Mouse (Mus musculus) lung, postnatal 4 days (tissue): ENCODE data around the gene H3f3b.
"Not testable (repeated sequence)": the region's sequence is repeated elsewhere in the genome, so short reads cannot be mapped to it uniquely, and the experiment has no call there.

Experiments
- DNase-seq, 2 experiments: peaks; one replicate each; pipeline ENCODE4 v3.0.0; 2021

The H3f3b gene

GRCm38 (mm10) chr11:116043286-116043685 lies 15.5 kb upstream of the H3f3b start:
- DNase-seq: no peak

DNA sequence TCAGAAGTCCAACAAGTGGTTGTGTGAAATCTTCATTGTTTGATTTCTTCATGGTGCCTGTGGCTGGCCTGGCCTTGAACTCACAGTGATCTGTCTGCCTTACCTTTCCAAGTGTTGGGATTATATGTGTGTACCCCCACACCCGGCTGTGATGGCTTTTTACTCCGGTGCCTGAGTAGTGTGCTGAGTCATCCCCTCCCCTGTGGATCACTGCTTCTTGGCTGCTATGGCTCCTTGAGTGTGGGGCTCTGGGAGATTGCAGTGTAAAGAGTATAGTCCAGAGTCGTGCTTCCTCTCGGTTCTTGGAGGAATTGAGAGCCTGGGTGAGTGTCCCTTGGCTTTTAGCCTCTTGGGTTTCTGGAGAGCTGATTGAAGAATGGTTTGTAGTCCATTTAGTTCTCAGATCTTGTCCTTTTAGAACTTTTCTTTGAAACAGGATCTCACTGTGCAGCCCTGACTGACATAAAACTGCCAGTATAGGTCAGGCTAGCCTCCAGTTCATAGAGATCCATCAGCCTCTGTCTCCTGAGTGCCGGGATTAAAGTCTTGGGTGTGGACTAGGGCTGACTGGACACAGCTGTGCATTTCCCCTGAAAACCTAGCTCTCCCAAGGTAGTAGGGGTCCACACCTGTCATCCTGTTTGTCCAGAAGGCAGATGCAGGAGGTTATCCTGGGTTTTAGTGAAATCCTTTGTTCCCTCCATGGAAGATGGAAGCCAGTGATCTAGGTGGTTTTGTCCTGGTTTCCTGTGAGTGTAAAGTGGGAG lies 14.8 kb upstream of the H3f3b start:
- DNase-seq: no peak

DNA sequence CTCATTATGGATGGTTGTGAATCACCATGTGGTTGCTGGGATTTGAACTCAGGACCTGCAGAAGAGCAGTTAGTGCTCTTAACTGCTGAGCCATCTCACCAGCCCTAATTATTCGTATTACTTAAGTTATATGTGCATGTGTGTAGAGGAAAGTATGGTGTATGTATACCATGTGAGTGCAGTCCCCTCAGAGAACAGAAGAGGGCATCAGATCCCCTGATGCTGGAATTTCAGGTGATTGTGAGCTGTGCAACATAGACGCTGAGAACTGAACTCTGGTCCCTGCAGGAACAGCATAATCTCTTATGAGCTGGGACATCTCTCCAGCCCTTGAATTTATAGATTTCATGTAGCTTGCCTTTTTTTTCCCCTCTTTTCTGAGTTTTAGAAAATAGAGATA lies 14.1 kb upstream of the H3f3b start:
- DNase-seq: no peak

DNA sequence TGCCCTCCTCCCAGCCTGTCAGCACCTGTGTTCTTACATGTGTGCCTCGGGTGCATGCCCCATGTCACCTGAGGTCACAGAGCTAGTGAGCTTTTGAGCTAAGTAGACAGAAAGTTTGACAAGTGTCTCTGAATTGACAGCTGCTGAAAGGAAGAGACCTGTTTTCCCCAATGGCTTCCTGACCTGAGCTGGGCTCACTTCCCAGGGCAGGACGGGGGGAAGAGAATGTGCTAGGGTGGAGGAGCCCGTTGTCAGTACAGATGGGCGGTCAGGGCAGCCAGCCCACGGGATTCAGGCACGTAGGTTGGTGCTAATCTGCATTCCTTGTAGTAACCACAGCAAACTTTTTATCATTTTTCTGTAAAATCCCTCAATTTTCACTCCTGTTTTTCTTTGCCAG lies 12.8 kb upstream of the H3f3b start:
- no peak for DNase-seq

DNA sequence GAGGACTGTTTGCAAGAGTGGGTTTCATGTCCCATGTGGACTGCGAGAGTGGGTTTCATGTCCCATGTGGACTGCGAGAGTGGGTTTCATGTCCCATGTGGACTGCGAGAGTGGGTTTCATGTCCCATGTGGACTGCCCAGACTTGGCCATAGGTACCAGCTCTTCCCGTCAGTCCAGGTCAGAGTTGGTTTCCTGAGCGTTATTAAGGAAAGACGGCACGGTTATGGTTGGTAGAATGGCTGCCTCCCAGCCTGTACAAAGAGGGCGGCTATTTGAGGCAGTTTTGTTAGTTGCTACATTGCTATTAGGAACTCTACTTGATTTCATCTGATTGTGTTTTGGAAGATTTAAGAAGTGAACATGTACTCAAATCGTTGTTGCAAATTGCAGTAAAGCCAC lies 10.1 kb upstream of the H3f3b start:
- DNase-seq: no peak

- DNase-seq: no peak
Measured at GRCm38 (mm10) chr11:116036671-116037070, 8.9 kb upstream of the H3f3b start.

DNA sequence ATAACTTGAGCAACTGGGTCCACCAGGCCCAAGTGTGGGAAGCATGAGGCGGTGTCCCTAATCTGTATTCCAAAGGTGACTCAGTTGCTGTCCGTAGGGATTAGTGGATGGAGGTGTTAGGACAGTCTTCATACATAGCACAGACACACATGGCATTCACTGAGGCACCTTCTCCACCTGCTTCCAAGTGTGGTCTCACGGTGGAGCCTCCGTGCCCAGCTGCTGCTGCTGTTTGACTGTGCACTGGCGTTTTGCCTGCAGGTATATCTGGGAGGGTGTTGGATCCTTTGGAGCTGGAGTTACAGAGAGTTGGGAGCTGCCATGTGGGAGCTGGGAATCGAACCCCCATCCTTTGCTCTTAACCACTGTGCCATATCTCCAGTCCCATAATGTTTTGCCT lies 6.8 kb upstream of the H3f3b start:
- DNase-seq: no peak

- peak in 1 of 2 experiments; percentile 54 for DNase-seq
Measured at GRCm38 (mm10) chr11:116030898-116031845, 3.4 kb upstream of the H3f3b start.

DNA sequence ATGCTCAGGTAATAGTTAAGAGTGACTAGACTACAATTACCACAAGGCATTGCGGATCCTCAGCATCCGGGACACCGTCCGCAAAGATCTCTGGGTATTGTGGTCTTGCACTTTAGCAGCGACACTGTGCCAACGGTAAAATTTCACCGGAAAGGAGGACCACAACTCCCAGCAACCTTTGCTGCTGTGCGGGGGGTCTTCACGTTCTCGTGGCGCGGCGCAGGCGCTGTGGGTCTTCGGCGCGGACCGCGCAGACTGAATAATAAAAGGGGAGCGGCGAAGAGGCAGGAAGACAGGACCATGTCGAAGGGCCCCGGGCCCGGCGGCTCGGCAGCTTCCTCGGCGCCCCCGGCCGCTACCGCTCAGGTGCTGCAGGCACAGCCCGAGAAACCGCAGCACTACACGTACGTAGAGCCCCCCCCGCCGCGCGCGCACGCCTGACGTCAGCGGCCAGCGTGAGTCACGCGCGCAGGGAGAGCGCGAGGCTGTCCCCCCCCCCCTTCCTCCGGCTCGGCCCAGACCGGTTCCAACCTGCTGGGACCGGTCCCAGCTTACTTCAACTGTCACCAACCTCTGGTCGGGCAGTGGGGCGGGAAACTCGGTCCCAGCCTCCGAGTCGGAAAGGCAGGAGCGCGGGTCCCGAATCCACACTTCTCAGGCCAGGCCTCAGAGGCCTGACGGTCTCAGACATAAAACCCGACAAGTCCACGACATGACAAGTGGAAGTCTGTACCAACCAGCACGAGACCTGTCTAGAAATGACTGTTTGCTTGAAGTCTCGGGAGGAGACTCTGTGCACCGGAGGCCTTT lies 2.5 kb upstream of the H3f3b start, which contains the start of gene Unk:
Gene Unk, plus strand, starts transcription at position 235 of the 810 bp plus-strand sequence.
- DNase-seq: peak; percentile 97 to 98

- no peak for DNase-seq
Measured at GRCm38 (mm10) chr11:116029086-116029865, 1.5 kb upstream of the H3f3b start.

DNA sequence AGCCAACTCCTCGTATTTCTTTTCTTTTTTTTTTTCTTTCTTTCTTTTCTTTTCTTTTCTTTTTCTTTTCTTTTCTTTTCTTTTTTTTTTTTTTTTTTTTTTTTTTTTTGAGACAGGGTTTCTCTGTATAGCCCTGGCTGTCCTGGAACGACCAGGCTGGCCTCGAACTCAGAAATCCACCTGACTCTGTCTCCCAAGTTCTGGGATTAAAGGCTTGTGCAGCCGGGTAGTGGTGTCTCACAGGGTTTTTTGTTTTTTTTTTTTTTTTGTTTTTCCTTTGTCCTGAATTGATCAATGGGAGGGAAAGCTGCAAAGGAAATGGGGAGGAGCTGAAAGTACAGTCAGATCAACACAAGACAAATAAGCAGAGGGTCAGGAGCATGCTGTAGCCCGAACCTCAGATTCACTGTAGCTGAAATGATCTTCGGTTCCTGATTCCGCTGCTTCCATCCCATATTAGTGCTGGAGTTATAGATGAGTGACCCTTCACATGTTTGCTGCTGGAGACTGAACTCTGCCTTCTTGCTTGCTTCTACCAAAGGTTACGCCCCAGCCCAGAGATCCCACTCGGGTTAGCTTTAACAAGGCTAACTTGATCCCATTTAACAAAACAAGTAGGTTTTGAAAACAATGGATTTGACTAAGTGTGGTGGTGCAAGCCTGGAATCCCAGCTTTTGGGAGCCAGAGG lies 559 bp upstream of the H3f3b start:
- no peak for DNase-seq

GRCm38 (mm10) chr11:116025056-116025845 lies 2.5 kb downstream of the H3f3b start:
- no peak for DNase-seq

- DNase-seq: peak; percentile 97 to 99
Measured at GRCm38 (mm10) chr11:116024356-116024808, 3.4 kb downstream of the H3f3b start.

GRCm38 (mm10) chr11:116023771-116024355 lies 3.9 kb downstream of the H3f3b start:
- DNase-seq: peak; percentile 86 to 90

GRCm38 (mm10) chr11:116023074-116023770 lies 4.5 kb downstream of the H3f3b start:
- DNase-seq: not testable (repeated sequence)

- DNase-seq: no peak
Measured at GRCm38 (mm10) chr11:116022256-116022780, 5.4 kb downstream of the H3f3b start.

- DNase-seq: no peak
Measured at GRCm38 (mm10) chr11:116021328-116022220, 6.2 kb downstream of the H3f3b start.

DNA sequence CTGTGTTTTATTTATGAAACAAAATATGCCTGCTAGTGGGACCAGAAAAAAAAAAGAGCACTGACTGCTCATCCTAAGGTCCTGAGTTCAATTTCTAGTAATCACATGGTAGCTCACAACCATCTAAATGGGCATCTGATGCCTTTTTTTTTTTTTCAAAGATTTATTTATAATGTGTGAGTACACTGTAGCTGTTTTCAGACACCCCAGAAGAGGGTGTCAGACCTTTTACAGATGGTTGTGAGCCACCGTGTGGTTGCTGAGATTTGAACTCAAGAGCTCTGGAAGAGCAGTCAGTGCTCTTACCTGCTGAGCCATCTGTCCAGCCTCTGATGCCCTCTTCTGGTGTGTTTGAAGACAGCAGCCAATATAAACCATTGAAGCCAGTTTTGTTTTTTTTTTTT lies 7.2 kb downstream of the H3f3b start:
- no peak for DNase-seq
